Mouse (Mus musculus) ES-Bruce4 (cell line): ENCODE measurements around the gene Rpusd3.

ENCODE experiments used
- CTCF ChIP-seq: IDR thresholded peaks from one replicate; pipeline ENCODE4 v1.8.1; 2011; ENCODE audit warnings: low read depth, low read length
- POLR2A ChIP-seq: IDR thresholded peaks from one replicate; pipeline ENCODE4 v1.8.1; 2011; ENCODE audit warnings: low read length; ENCODE audit not compliant: insufficient read depth

- TF ChIP-seq CTCF = no peak
- TF ChIP-seq POLR2A = no peak
Observed at GRCm38 (mm10) chr6:113404649-113405448, 14.3 kb downstream of the Rpusd3 start.
